Mouse (Mus musculus): ENCODE results near the gene Igfbp2.

DNA sequence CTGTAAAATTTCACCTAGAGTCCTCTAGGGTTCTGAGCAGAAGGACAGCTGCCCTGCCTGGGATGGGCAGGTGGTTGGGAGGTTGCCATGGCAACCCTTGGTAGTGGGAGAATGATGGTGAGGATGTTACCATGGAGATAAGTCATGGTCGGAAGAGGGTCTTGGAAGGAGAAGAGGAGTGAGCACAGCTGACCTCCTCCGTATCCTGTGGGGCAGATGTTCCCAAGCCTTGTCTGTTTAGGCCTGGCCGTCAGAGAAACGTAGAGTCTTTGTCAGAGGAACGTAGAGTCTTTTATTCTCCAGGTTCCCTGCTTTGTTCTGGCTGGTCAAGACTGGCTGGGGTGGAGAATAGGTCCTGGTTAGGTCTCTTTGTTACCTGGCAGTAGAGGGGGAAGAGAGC lies 34.6 kb downstream of the Igfbp2 start:
- TF ChIP-seq CHD2 (IDR thresholded peaks at IDR 0.05; ENCODE audit: low read depth, low read length) (no peak), ZC3H11A (IDR thresholded peaks at IDR 0.05; ENCODE audit: borderline replicate concordance, low read depth, low read length) (no peak), MAFK (IDR thresholded peaks at IDR 0.05; ENCODE audit: insufficient read depth, low read depth, low read length) (no peak)
